Mouse (Mus musculus): Measurements from ENCODE around the gene Samd4. TPM values are rescaled to one million over a fixed set of nuclear protein-coding genes. Genes with fewer than 3 reads are reported as not detected.

The Samd4 gene
- polyA plus RNA-seq, 1 experiment from 2014 or later, result 4.6 TPM

- H3K4me3 ChIP-seq, result no peak overlapping the region
- no peaks in the 10 kb centered on the region for H3K4me1 ChIP-seq
- H3K27me3 ChIP-seq (replicated peaks; ENCODE audit: low read depth, poor library complexity, severe bottlenecking), result no peaks in the 10 kb centered on the region
- 42% methylated on average over 9 of the region's 9 CpGs for WGBS
- no peaks in the 10 kb centered on the region for H3K9me3 ChIP-seq
- H3K27ac ChIP-seq (replicated peaks), result no peak overlapping the region
- no peak for DNase-seq (ENCODE audit: low spot score)
- H3K36me3 ChIP-seq (replicated peaks), result no peaks in the 10 kb centered on the region
Measured at GRCm38 (mm10) chr14:47111341-47111740, 228.7 kb downstream of the Samd4 start.

GRCm38 (mm10) chr14:47115154-47115553 lies 232.5 kb downstream of the Samd4 start:
- no peak for DNase-seq (ENCODE audit: low spot score)
- WGBS, result 63% methylated on average over 9 of the region's 9 CpGs
- no peak overlapping the region for H3K4me3 ChIP-seq
- H3K9me3 ChIP-seq, result no peaks in the 10 kb centered on the region
- no peaks in the 10 kb centered on the region for H3K27me3 ChIP-seq (replicated peaks; ENCODE audit: low read depth, poor library complexity, severe bottlenecking)
- H3K4me1 ChIP-seq, result no peaks in the 10 kb centered on the region
- no peak overlapping the region for H3K27ac ChIP-seq (replicated peaks)
- no peaks in the 10 kb centered on the region for H3K36me3 ChIP-seq (replicated peaks)

- H3K9me3 ChIP-seq, result no peaks in the 10 kb centered on the region
- no peak for DNase-seq (ENCODE audit: low spot score)
- H3K4me3 ChIP-seq, result no peak overlapping the region
- H3K4me1 ChIP-seq, result no peaks in the 10 kb centered on the region
- H3K27me3 ChIP-seq (replicated peaks; ENCODE audit: low read depth, poor library complexity, severe bottlenecking), result no peaks in the 10 kb centered on the region
- WGBS, result 86% methylated on average over 10 of the region's 10 CpGs
- no peak overlapping the region for H3K27ac ChIP-seq (replicated peaks)
- H3K36me3 ChIP-seq (replicated peaks), result no peaks in the 10 kb centered on the region
Measured at GRCm38 (mm10) chr14:47116062-47116762, 233.6 kb downstream of the Samd4 start.

- H3K4me1 ChIP-seq, result no peaks in the 10 kb centered on the region
- no peaks in the 10 kb centered on the region for H3K27me3 ChIP-seq (replicated peaks; ENCODE audit: low read depth, poor library complexity, severe bottlenecking)
- H3K27ac ChIP-seq (replicated peaks), result no peak overlapping the region
- no peaks in the 10 kb centered on the region for H3K36me3 ChIP-seq (replicated peaks)
- no peak for DNase-seq (ENCODE audit: low spot score)
- H3K4me3 ChIP-seq, result no peak overlapping the region
- 80% methylated on average over 7 of the region's 7 CpGs for WGBS
- no peaks in the 10 kb centered on the region for H3K9me3 ChIP-seq
Measured at GRCm38 (mm10) chr14:47117522-47117921, 234.9 kb downstream of the Samd4 start.

GRCm38 (mm10) chr14:47127987-47128386 lies 245.3 kb downstream of the Samd4 start:
- 90% methylated on average over 5 of the region's 5 CpGs for WGBS
- H3K36me3 ChIP-seq (replicated peaks), result no peaks in the 10 kb centered on the region
- DNase-seq (ENCODE audit: low spot score), result no peak
- H3K9me3 ChIP-seq, result no peaks in the 10 kb centered on the region
- no peaks in the 10 kb centered on the region for H3K27me3 ChIP-seq (replicated peaks; ENCODE audit: low read depth, poor library complexity, severe bottlenecking)
- no peak overlapping the region for H3K27ac ChIP-seq (replicated peaks)
- no peaks in the 10 kb centered on the region for H3K4me1 ChIP-seq
- H3K4me3 ChIP-seq, result no peak overlapping the region

GRCm38 (mm10) chr14:47133948-47134347 lies 251.3 kb downstream of the Samd4 start:
- 78% methylated on average over 10 of the region's 10 CpGs for WGBS

GRCm38 (mm10) chr14:47136637-47137036 lies 254.0 kb downstream of the Samd4 start:
- no peaks in the 10 kb centered on the region for H3K4me1 ChIP-seq
- no peaks in the 10 kb centered on the region for H3K9me3 ChIP-seq
- WGBS, result 86% methylated on average over 5 of the region's 5 CpGs
- H3K27me3 ChIP-seq (replicated peaks; ENCODE audit: low read depth, poor library complexity, severe bottlenecking), result no peaks in the 10 kb centered on the region
- H3K4me3 ChIP-seq, result no peak overlapping the region
- no peaks in the 10 kb centered on the region for H3K36me3 ChIP-seq (replicated peaks)
- no peak for DNase-seq (ENCODE audit: low spot score)
- H3K27ac ChIP-seq (replicated peaks), result no peak overlapping the region

More at GRCm38 (mm10) chr14:47133948-47134347, 251.3 kb downstream of the Samd4 start:
- no peak overlapping the region for H3K27ac ChIP-seq (replicated peaks)
- no peaks in the 10 kb centered on the region for H3K9me3 ChIP-seq
- H3K36me3 ChIP-seq (replicated peaks), result no peaks in the 10 kb centered on the region
- no peak overlapping the region for H3K4me3 ChIP-seq
- no peaks in the 10 kb centered on the region for H3K27me3 ChIP-seq (replicated peaks; ENCODE audit: low read depth, poor library complexity, severe bottlenecking)
- H3K4me1 ChIP-seq, result no peaks in the 10 kb centered on the region
- no peak for DNase-seq (ENCODE audit: low spot score)

GRCm38 (mm10) chr14:47138853-47139252 lies 256.2 kb downstream of the Samd4 start:
- no peaks in the 10 kb centered on the region for H3K36me3 ChIP-seq (replicated peaks)
- H3K27ac ChIP-seq (replicated peaks), result no peak overlapping the region
- H3K9me3 ChIP-seq, result no peaks in the 10 kb centered on the region
- DNase-seq (ENCODE audit: low spot score), result no peak
- H3K4me3 ChIP-seq, result no peak overlapping the region
- 78% methylated on average over 3 of the region's 3 CpGs for WGBS
- no peaks in the 10 kb centered on the region for H3K4me1 ChIP-seq
- no peaks in the 10 kb centered on the region for H3K27me3 ChIP-seq (replicated peaks; ENCODE audit: low read depth, poor library complexity, severe bottlenecking)

GRCm38 (mm10) chr14:47144326-47144725 lies 261.7 kb downstream of the Samd4 start:
- H3K27me3 ChIP-seq (replicated peaks; ENCODE audit: low read depth, poor library complexity, severe bottlenecking), result no peaks in the 10 kb centered on the region
- 97% methylated on average over 5 of the region's 5 CpGs for WGBS
- no peaks in the 10 kb centered on the region for H3K36me3 ChIP-seq (replicated peaks)
- H3K27ac ChIP-seq (replicated peaks), result no peak overlapping the region
- H3K9me3 ChIP-seq, result no peaks in the 10 kb centered on the region
- H3K4me3 ChIP-seq, result no peak overlapping the region
- H3K4me1 ChIP-seq, result no peaks in the 10 kb centered on the region
- DNase-seq (ENCODE audit: low spot score), result no peak

GRCm38 (mm10) chr14:47151306-47151705 lies 268.7 kb downstream of the Samd4 start:
- no peaks in the 10 kb centered on the region for H3K9me3 ChIP-seq
- no peaks in the 10 kb centered on the region for H3K4me1 ChIP-seq
- H3K36me3 ChIP-seq (replicated peaks), result no peaks in the 10 kb centered on the region
- H3K4me3 ChIP-seq, result no peak overlapping the region
- no peaks in the 10 kb centered on the region for H3K27me3 ChIP-seq (replicated peaks; ENCODE audit: low read depth, poor library complexity, severe bottlenecking)
- DNase-seq (ENCODE audit: low spot score), result no peak
- H3K27ac ChIP-seq (replicated peaks), result no peak overlapping the region
- WGBS, result 88% methylated on average over 6 of the region's 6 CpGs

- H3K36me3 ChIP-seq (replicated peaks), result no peaks in the 10 kb centered on the region
- 94% methylated on average over 3 of the region's 3 CpGs for WGBS
- H3K9me3 ChIP-seq, result no peaks in the 10 kb centered on the region
- no peak for DNase-seq (ENCODE audit: low spot score)
- no peaks in the 10 kb centered on the region for H3K27me3 ChIP-seq (replicated peaks; ENCODE audit: low read depth, poor library complexity, severe bottlenecking)
- H3K4me1 ChIP-seq, result no peaks in the 10 kb centered on the region
- no peak overlapping the region for H3K4me3 ChIP-seq
- no peak overlapping the region for H3K27ac ChIP-seq (replicated peaks)
Measured at GRCm38 (mm10) chr14:47154303-47154702, 271.6 kb downstream of the Samd4 start.

Data from embryonic facial prominence, embryonic 10.5 days (tissue).